ENCODE assay signal across 20 mouse cellular contexts in the genomic region with DNA sequence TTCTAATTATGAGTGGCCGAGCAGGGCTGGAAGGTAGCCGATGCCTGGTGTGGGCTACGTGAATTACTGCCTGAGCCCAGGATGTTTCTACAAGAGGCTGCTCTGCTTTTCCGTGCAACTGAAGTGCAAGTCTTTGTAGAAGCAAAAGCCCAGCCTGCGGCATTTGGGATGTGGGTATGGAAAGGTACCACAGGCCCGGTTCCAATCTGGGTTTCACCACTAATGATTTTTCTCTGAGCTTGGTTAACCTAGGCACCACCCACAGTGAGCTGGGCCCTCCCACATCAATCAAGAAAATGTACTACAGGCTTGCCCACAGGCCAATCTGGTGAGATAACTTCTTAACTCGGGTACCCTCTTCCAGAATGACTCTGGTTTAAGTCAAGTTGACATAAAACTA.
DNase-seq lines count a peak whose midpoint lies in the region; ATAC-seq and TF ChIP-seq lines count a peak whose summit lies in the region.
"Had no signal": no experiment of that assay in that cellular context is flagged by ENCODE, and none has a peak within 500 bp of the region (broad histone marks: within the 10 kb centered on the region; RNA-seq: fewer than 3 reads in every experiment).

No protein-coding gene starts in this region.

- ATAC-seq in forebrain, embryonic 13.5 days: no peak
- no peak for ATAC-seq in kidney, embryonic 15.5 days (replicated peaks; ENCODE audit: low FRiP score)
- no peak for ATAC-seq in CD4-positive, CD25-positive, alpha-beta regulatory T cell, adult 4 months
- ATAC-seq: forebrain, postnatal 0 days; intestine, embryonic 16.5 days had no signal

- H3K27me3 ChIP-seq in forebrain, embryonic 10.5 days (ENCODE audit: poor library complexity, severe bottlenecking): no peaks in the 10 kb centered on the region
- H3K27me3 ChIP-seq in forebrain, embryonic 13.5 days: no peaks in the 10 kb centered on the region
- no peaks in the 10 kb centered on the region for H3K27me3 ChIP-seq in kidney, embryonic 15.5 days
- no peaks in the 10 kb centered on the region for H3K27me3 ChIP-seq in testis, adult 2 months (ENCODE audit: control insufficient read depth, insufficient read depth, low read length)
- H3K27me3 ChIP-seq: CH12.LX; forebrain, embryonic 12.5 days; hindbrain, embryonic 15.5 days had no signal

- 46% methylated on average over 7 of the region's 7 CpGs for WGBS in forebrain, embryonic 10.5 days
- 51% methylated on average over 7 of the region's 7 CpGs for WGBS in forebrain, embryonic 13.5 days
- 47% methylated on average over 7 of the region's 7 CpGs for WGBS in kidney, embryonic 15.5 days
- 56% methylated on average over 7 of the region's 7 CpGs for WGBS in olfactory bulb, adult 2 months

- H3K9me3 ChIP-seq in forebrain, embryonic 10.5 days: no peaks in the 10 kb centered on the region
- H3K9me3 ChIP-seq in forebrain, embryonic 13.5 days (replicated peaks): no peaks in the 10 kb centered on the region
- no peaks in the 10 kb centered on the region for H3K9me3 ChIP-seq in kidney, embryonic 15.5 days (replicated peaks)
- H3K9me3 ChIP-seq: forebrain, embryonic 12.5 days; hindbrain, embryonic 15.5 days had no signal

- DNase-seq in forebrain, embryonic 10.5 days (ENCODE audit: extremely low spot score, low spot score): no peak
- DNase-seq in kidney, postnatal 10 days: no peak
- DNase-seq in testis, postnatal 14 days (ENCODE audit: low spot score): no peak
- DNase-seq: cerebellum, adult 11-12 months; cerebellum, adult 9-10 months; cerebellum, postnatal 25 days; forebrain, postnatal 0 days; gastrocnemius, adult 2 months; gastrocnemius, postnatal 25 days; heart, adult 11 months; heart, postnatal 14 days had no signal

- H3K4me3 ChIP-seq in forebrain, embryonic 10.5 days: no peak overlapping the region
- H3K4me3 ChIP-seq in forebrain, embryonic 13.5 days: no peak overlapping the region
- no peak overlapping the region for H3K4me3 ChIP-seq in kidney, embryonic 15.5 days (replicated peaks)
- H3K4me3 ChIP-seq in testis, adult 2 months (ENCODE audit: control insufficient read depth, low read depth, low read length): no peak overlapping the region
- no peak overlapping the region for H3K4me3 ChIP-seq in olfactory bulb, adult 2 months (ENCODE audit: insufficient read depth, low read depth, low read length)
- H3K4me3 ChIP-seq: forebrain, embryonic 12.5 days; gastrocnemius, adult 2 months; hindbrain, embryonic 15.5 days had no signal

- peaks cover 21% of the 10 kb centered on the region for H3K4me1 ChIP-seq in forebrain, embryonic 10.5 days
- no peaks in the 10 kb centered on the region for H3K4me1 ChIP-seq in forebrain, embryonic 13.5 days
- H3K4me1 ChIP-seq in kidney, embryonic 15.5 days: peaks cover 31% of the 10 kb centered on the region
- peaks cover 5% of the 10 kb centered on the region; the same call in 1 of the 2 replicates for H3K4me1 ChIP-seq in testis, adult 2 months (ENCODE audit: control insufficient read depth, insufficient read depth, low read length)
- H3K4me1 ChIP-seq in olfactory bulb, adult 2 months (ENCODE audit: control insufficient read depth, insufficient read depth, low read length): peaks cover 28% of the 10 kb centered on the region
- H3K4me1 ChIP-seq: forebrain, embryonic 12.5 days; hindbrain, embryonic 15.5 days had no signal

- H3K27ac ChIP-seq in forebrain, embryonic 10.5 days: 0 out of 2 replicates have a peak overlapping the region, but pooled peaks have one; percentile 20
- H3K27ac ChIP-seq in forebrain, embryonic 13.5 days: no peak overlapping the region
- peak overlapping the region; percentile 42; the same call in 1 of the 2 replicates for H3K27ac ChIP-seq in kidney, embryonic 15.5 days
- peak overlapping the region; percentile 13; the same call in 1 of the 2 replicates for H3K27ac ChIP-seq in testis, adult 2 months (ENCODE audit: control insufficient read depth, insufficient read depth, low read depth, low read length)
- 0 out of 2 replicates have a peak overlapping the region, but pooled peaks have one; percentile 7 for H3K27ac ChIP-seq in olfactory bulb, adult 2 months (ENCODE audit: insufficient read depth, low read depth, low read length)
- H3K27ac ChIP-seq: forebrain, embryonic 12.5 days; gastrocnemius, adult 2 months; hindbrain, embryonic 15.5 days had no signal

- H3K36me3 ChIP-seq in forebrain, embryonic 10.5 days (replicated peaks): no peaks in the 10 kb centered on the region
- H3K36me3 ChIP-seq in forebrain, embryonic 13.5 days (ENCODE audit: poor library complexity, severe bottlenecking): no peaks in the 10 kb centered on the region
- no peaks in the 10 kb centered on the region for H3K36me3 ChIP-seq in kidney, embryonic 15.5 days
- no peaks in the 10 kb centered on the region for H3K36me3 ChIP-seq in testis, adult 2 months (ENCODE audit: control insufficient read depth, insufficient read depth, low read length)
- H3K36me3 ChIP-seq: forebrain, embryonic 12.5 days; hindbrain, embryonic 15.5 days had no signal

- no peak overlapping the region for H3K4me2 ChIP-seq in forebrain, embryonic 13.5 days
- H3K4me2 ChIP-seq in kidney, embryonic 15.5 days: no peak overlapping the region
- H3K4me2 ChIP-seq: forebrain, embryonic 12.5 days; hindbrain, embryonic 15.5 days had no signal

- TF ChIP-seq POLR2A in testis, adult 2 months (IDR thresholded peaks at IDR 0.05; ENCODE audit: control insufficient read depth, low read depth, low read length): no peak
- no peak for TF ChIP-seq POLR2A in olfactory bulb, adult 2 months (IDR thresholded peaks at IDR 0.05; ENCODE audit: insufficient read depth, low read depth, low read length)

- no peak for TF ChIP-seq CTCF in testis, adult 2 months (IDR thresholded peaks at IDR 0.05; ENCODE audit: control insufficient read depth, insufficient read depth, insufficient replicate concordance, low read depth, low read length)
- no peak for TF ChIP-seq CTCF in olfactory bulb, adult 2 months (IDR thresholded peaks at IDR 0.05; ENCODE audit: insufficient read depth, low read depth, low read length)

- H3K9ac ChIP-seq in forebrain, embryonic 13.5 days: no peak overlapping the region
- H3K9ac ChIP-seq in kidney, embryonic 15.5 days: no peak overlapping the region
- H3K9ac ChIP-seq: forebrain, embryonic 12.5 days; forebrain, postnatal 0 days; hindbrain, embryonic 15.5 days had no signal
